Mouse (Mus musculus): Measurements from ENCODE around the gene Tpgs1. TPM values are rescaled to one million over a fixed set of nuclear protein-coding genes. Genes with fewer than 3 reads are reported as not detected.

Tpgs1 gene
- polyA plus RNA-seq, 1 experiment, result 15.5 TPM

- Histone ChIP-seq H3K4me3 (ENCODE audit: insufficient read depth, low read length) (no peak overlapping the region), H3K27ac (ENCODE audit: insufficient read depth, low read length) (no peak overlapping the region), H3K4me1 (ENCODE audit: control insufficient read depth, insufficient read depth, low read length) (peaks cover 9% of the 10 kb centered on the region)
- no peak for TF ChIP-seq POLR2A (IDR thresholded peaks at IDR 0.05; ENCODE audit: low read depth, low read length)
- TF ChIP-seq CTCF (IDR thresholded peaks at IDR 0.05; ENCODE audit: borderline replicate concordance, insufficient read depth, low read length), result no peak
These were observed 18.3 kb downstream of the Tpgs1 start for GRCm38 (mm10) chr10:79687513-79687912.

- no peak for TF ChIP-seq POLR2A (IDR thresholded peaks at IDR 0.05; ENCODE audit: low read depth, low read length)
- H3K27ac ChIP-seq (ENCODE audit: insufficient read depth, low read length), result no peak within 1 kb of the TSS
These were observed 19.6 kb downstream of the Tpgs1 start, which contains the start of gene Gzmm for GRCm38 (mm10) chr10:79688720-79689119. Gzmm (plus strand) TSS chr10:79689020.

GRCm38 (mm10) chr10:79689178-79689577, 20.0 kb downstream of the Tpgs1 start:
- Histone ChIP-seq H3K27ac (ENCODE audit: insufficient read depth, low read length) (no peak overlapping the region), H3K4me3 (ENCODE audit: insufficient read depth, low read length) (no peak overlapping the region), H3K4me1 (ENCODE audit: control insufficient read depth, insufficient read depth, low read length) (peaks cover 5% of the 10 kb centered on the region)
- TF ChIP-seq POLR2A (IDR thresholded peaks at IDR 0.05; ENCODE audit: low read depth, low read length) (no peak), CTCF (IDR thresholded peaks at IDR 0.05; ENCODE audit: borderline replicate concordance, insufficient read depth, low read length) (no peak)

More at GRCm38 (mm10) chr10:79688720-79689119, 19.6 kb downstream of the Tpgs1 start, which contains the start of gene Gzmm:
- Histone ChIP-seq H3K4me3 (ENCODE audit: insufficient read depth, low read length) (no peak within 1 kb of the TSS), H3K4me1 (ENCODE audit: control insufficient read depth, insufficient read depth, low read length) (peaks cover 9% of the 10 kb centered on the region)

GRCm38 (mm10) chr10:79691986-79692548, 22.9 kb downstream of the Tpgs1 start:
- Histone ChIP-seq H3K4me3 (ENCODE audit: insufficient read depth, low read length) (no peak overlapping the region), H3K27ac (ENCODE audit: insufficient read depth, low read length) (no peak overlapping the region), H3K4me1 (ENCODE audit: control insufficient read depth, insufficient read depth, low read length) (peaks cover 10% of the 10 kb centered on the region; the same call in 1 of the 2 replicates)
- TF ChIP-seq POLR2A (IDR thresholded peaks at IDR 0.05; ENCODE audit: low read depth, low read length) (no peak; the same call in 1 of the 2 replicates), CTCF (IDR thresholded peaks at IDR 0.05; ENCODE audit: borderline replicate concordance, insufficient read depth, low read length) (no peak)

GRCm38 (mm10) chr10:79693580-79694378, 24.6 kb downstream of the Tpgs1 start:
- H3K27ac ChIP-seq (ENCODE audit: insufficient read depth, low read length), result no peak overlapping the region
- no peak overlapping the region for H3K4me3 ChIP-seq (ENCODE audit: insufficient read depth, low read length)
- no peak for TF ChIP-seq CTCF (IDR thresholded peaks at IDR 0.05; ENCODE audit: borderline replicate concordance, insufficient read depth, low read length)
- no peak for TF ChIP-seq POLR2A (IDR thresholded peaks at IDR 0.05; ENCODE audit: low read depth, low read length)
- peaks cover 10% of the 10 kb centered on the region; the same call in 1 of the 2 replicates for H3K4me1 ChIP-seq (ENCODE audit: control insufficient read depth, insufficient read depth, low read length)

- peaks cover 10% of the 10 kb centered on the region; the same call in 1 of the 2 replicates for H3K4me1 ChIP-seq (ENCODE audit: control insufficient read depth, insufficient read depth, low read length)
- TF ChIP-seq POLR2A (IDR thresholded peaks at IDR 0.05; ENCODE audit: low read depth, low read length), result no peak
- TF ChIP-seq CTCF (IDR thresholded peaks at IDR 0.05; ENCODE audit: borderline replicate concordance, insufficient read depth, low read length), result no peak
- no peak overlapping the region for H3K4me3 ChIP-seq (ENCODE audit: insufficient read depth, low read length)
- no peak overlapping the region for H3K27ac ChIP-seq (ENCODE audit: insufficient read depth, low read length)
These were observed 25.1 kb downstream of the Tpgs1 start for GRCm38 (mm10) chr10:79694379-79694655.

GRCm38 (mm10) chr10:79695231-79696128, 26.3 kb downstream of the Tpgs1 start:
- TF ChIP-seq CTCF (IDR thresholded peaks at IDR 0.05; ENCODE audit: borderline replicate concordance, insufficient read depth, low read length) (peak; percentile 93), POLR2A (IDR thresholded peaks at IDR 0.05; ENCODE audit: low read depth, low read length) (no peak)
- Histone ChIP-seq H3K27ac (ENCODE audit: insufficient read depth, low read length) (peak overlapping the region; percentile 59), H3K4me3 (ENCODE audit: insufficient read depth, low read length) (no peak overlapping the region), H3K4me1 (ENCODE audit: control insufficient read depth, insufficient read depth, low read length) (peaks cover 10% of the 10 kb centered on the region; the same call in 1 of the 2 replicates)

- Histone ChIP-seq H3K27ac (ENCODE audit: insufficient read depth, low read length) (peak overlapping the region; percentile 59), H3K4me1 (ENCODE audit: control insufficient read depth, insufficient read depth, low read length) (peaks cover 10% of the 10 kb centered on the region; the same call in 1 of the 2 replicates), H3K4me3 (ENCODE audit: insufficient read depth, low read length) (no peak overlapping the region)
- TF ChIP-seq CTCF (IDR thresholded peaks at IDR 0.05; ENCODE audit: borderline replicate concordance, insufficient read depth, low read length), result no peak
- TF ChIP-seq POLR2A (IDR thresholded peaks at IDR 0.05; ENCODE audit: low read depth, low read length), result no peak
These were observed 27.0 kb downstream of the Tpgs1 start for GRCm38 (mm10) chr10:79696129-79696651.

- no peak overlapping the region for H3K27ac ChIP-seq (ENCODE audit: insufficient read depth, low read length)
- H3K4me1 ChIP-seq (ENCODE audit: control insufficient read depth, insufficient read depth, low read length), result peaks cover 10% of the 10 kb centered on the region; the same call in 1 of the 2 replicates
- H3K4me3 ChIP-seq (ENCODE audit: insufficient read depth, low read length), result no peak overlapping the region
- TF ChIP-seq POLR2A (IDR thresholded peaks at IDR 0.05; ENCODE audit: low read depth, low read length) (no peak), CTCF (IDR thresholded peaks at IDR 0.05; ENCODE audit: borderline replicate concordance, insufficient read depth, low read length) (no peak)
These were observed 28.7 kb downstream of the Tpgs1 start for GRCm38 (mm10) chr10:79697916-79698315.

Measured in embryonic fibroblast, embryonic 13.5 days (primary cell).